Mouse (Mus musculus) urinary bladder, postnatal 36 days (tissue): ENCODE measurements around the gene Srek1ip1.

ENCODE experiments used
- DNase-seq, 2 experiments: peaks; one replicate each; pipeline ENCODE4 v3.0.0; 2022; ENCODE audit warnings: low spot score in 2 of 2, mixed read lengths in 1 of 2

Gene Srek1ip1

GRCm38 (mm10) chr13:104792184-104792583 is at the start of gene Srek1ip1:
Srek1ip1 (plus strand) TSS chr13:104792484.
- DNase-seq = no peak

GRCm38 (mm10) chr13:104742866-104743265 is 49.4 kb upstream of the Srek1ip1 start:
- no peak for DNase-seq

DNA sequence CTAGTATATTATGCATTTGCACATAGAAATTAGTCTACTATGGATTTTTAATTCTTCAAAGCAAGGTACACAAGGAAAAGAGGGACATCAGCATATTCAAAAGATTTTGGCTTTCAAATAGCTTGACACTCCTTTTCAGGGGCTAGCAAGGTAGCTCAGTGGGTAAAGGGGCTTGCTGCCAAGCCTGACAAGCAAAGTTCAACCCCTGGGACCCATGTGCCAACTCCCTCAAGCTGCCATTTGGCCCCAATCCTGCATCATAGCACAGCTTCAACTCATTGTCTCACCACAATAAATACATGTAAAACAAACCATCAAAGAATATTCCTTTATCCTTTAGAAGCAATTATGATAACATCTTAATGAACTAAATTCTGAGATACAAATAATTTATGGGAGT is 45.3 kb upstream of the Srek1ip1 start:
- no peak for DNase-seq

- no peak for DNase-seq
Measured at GRCm38 (mm10) chr13:104759381-104759780, 32.9 kb upstream of the Srek1ip1 start.

DNA sequence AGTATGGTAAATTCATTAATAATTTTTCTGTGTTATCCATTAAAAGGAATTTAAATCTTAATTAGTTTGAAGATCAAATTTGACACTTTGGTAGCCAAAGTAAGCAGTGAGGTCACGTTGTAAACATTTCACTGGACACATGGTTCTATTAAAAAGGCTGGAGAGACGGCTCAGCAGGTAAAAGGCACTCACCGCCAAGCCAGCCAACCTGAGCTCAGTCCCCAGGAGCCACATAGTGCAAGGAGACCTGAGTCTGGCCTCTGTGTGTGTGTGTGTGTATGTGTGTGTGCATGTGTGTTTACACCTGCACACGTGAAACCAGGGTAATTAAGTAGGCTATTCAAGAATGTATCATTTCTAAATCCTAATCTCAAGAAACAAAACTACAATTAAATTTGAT is 29.9 kb upstream of the Srek1ip1 start:
- DNase-seq = no peak

DNA sequence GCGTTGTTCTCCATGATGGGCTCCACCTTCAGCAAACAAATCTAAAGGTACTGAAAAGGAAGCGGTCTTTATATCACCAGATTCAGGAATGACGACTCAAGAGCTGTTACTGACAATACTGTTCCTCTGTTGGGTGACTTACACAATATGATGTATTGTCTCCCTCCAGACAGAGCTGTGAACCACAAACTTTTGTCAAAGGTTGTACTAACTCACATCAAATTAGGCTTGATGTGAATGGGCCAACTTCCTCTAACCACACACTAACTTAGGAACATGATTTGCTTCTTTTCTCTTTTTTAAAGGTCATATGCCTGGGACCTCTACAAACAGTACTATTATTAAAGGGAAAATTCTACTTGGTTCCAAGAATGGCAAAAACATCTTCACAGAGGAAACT is 29.1 kb upstream of the Srek1ip1 start:
- DNase-seq = no peak

- DNase-seq = no peak
Measured at GRCm38 (mm10) chr13:104779104-104779670, 13.1 kb upstream of the Srek1ip1 start.

DNA sequence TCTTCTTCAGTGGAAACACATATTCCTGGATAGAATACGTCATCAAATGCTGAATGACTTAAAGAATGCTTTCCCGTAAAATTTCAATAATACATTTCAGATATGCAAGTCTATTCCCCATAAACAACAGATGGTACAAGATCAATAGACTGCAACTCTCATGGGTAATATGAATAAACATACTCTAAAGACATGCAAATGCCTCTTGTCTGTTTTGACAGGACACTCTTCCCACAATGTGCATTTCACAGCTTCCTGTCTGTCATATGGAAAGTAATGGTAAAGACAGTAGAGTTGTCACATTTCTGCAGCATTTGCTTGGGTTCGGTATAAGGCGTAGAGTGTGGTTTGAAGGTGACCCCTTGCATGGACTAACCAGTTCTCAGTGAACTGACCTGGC is 5.0 kb upstream of the Srek1ip1 start:
- DNase-seq = no peak

- peak in 1 of 2 experiments; percentile 2 for DNase-seq
Measured at GRCm38 (mm10) chr13:104789663-104790062, 2.6 kb upstream of the Srek1ip1 start.

- DNase-seq = no peak
Measured at GRCm38 (mm10) chr13:104794421-104794820, 2.1 kb downstream of the Srek1ip1 start.

GRCm38 (mm10) chr13:104799067-104799466 is 6.8 kb downstream of the Srek1ip1 start:
- no peak for DNase-seq

- no peak for DNase-seq
Measured at GRCm38 (mm10) chr13:104799566-104800182, 7.4 kb downstream of the Srek1ip1 start.

DNA sequence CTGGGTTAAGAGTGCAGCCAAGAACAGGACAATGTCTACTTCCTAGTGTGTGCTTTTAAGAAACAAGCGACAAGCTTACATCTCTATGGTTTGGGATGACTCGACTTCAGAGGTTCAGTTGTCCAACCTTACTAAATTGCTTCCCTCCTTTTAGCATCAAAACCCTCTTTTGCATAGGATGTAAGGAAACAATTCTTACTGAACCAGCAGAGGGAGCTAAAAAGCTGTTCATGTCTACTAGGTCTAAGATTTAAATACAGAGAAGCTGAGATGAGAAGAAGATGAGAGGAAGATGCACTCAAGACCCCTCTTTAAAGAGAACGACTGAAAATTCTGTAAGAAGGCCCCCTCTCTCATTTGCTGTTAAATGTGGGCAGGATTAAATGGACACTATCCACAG is 13.4 kb downstream of the Srek1ip1 start:
- no peak for DNase-seq

DNA sequence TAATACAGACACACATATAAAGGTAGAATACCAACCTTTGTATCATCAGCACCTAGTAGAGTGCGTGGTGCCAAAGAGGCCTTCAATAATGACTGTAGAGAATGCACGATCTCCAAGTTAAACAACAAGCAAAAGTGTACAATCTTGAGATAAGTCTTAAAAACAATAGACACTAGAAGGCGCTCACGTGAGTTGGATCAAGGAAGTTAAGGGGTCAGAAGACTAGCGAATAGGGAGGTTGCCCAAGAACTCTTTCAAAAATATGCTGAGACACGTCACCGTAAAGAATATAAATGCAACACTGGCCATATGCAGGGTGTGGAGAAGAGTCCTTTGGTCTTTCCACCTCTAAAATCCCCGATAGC is 24.0 kb downstream of the Srek1ip1 start:
- DNase-seq = no peak

DNA sequence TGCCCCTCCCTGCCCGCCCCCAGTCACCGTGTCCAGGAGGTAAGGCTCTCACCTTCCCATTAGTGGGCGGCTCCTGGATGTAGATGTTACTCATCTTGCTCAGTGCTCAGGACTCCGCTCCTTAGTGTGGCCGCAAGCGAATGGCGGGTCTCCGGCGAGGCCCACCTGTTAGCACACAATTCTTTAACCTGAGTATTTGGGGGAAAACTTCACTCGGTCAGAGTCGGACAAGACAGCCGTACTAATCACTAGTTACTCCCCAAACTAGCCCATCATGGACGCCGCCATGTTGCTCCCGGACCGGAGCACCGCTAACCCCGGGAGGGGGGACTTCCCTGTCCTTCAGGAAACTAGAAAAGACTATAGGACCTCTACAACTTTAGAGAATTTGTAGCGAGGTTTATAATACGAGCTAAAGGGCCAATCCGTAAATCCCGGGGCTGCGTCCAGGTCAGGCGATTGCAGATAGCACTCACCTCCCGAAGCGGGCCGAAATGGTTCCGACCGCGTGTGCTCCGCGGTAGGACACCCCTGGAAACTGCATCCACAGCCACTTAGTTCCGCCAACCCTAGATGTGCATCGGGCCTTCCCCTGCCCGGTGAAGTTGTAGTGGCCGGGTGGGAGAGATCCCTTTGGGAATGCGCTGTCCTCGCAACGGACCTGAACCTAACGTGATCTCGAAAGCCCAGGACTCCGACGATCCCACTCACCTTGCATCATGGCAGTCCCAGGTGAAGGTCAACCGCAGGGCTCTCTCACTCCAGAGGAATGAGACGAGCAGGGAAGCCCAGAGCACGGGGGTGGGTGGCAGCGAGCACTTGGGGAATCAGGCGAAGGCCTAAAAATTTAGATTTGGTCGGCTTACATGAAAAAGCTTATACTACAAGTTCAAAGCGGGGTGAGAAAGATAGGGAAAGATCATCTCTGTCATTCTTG is 24.6 kb downstream of the Srek1ip1 start, which contains the start of gene Cwc27:
Gene Cwc27 (minus strand): TSS at position 508 of the 937 bp plus-strand sequence.
- DNase-seq = peak; percentile 76 to 80

DNA sequence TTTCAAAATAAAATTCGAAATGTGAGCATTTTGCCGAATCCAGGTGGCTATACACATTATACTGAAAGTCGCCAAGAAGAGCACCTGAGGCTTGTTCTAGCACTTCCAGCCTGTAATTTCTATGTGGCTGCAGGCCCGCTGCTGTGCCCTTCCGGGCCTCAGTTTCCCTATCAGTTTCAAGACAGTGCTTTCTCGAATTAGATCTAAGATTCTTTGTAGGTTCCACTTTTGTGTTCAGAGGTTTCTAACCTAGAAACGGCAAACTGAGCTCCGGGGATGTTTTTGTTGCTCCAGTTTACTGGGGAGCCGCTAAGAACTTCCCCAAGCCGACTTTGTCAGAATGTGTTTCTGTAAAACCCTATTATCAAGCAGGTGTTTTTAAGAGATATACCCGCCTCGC is 25.4 kb downstream of the Srek1ip1 start:
- no peak for DNase-seq

DNA sequence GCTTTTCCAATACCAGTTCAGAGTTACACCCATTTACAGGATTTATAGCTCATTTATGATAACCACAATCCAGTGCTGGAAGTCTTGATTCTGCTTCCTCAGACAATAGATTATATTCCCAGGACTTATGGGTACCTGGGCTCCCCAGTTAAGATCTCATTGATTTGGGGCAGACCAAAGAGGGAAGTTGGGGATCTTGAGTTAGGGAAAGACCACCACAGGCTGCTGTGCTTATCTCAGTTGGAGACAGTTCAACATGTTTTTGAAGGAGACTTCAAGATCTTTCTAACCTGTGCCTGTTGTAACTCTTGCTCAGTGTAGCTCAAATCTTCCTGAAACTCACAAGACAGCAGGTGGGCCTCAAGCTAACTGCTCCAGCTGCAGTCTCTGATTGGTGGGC is 28.9 kb downstream of the Srek1ip1 start:
- no peak for DNase-seq

DNA sequence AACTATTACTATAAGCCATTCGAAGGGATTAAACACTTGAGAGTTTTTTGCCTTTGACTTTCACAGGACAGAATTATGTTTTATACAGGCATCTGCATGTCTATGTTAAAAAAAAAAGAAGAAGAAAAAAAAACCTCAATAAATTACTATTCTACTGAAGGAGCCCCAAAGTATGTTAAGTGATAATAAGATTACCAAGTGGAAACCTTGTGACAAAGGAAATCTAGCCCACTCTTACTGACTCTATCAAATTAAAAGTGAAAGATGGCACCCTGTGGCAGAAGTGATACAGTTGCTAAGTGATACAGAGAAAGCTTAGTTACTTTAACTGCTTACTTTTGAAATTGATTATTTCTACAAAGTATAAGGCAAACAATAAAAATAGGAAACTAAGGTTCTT is 29.6 kb downstream of the Srek1ip1 start:
- DNase-seq = no peak

- DNase-seq = no peak
Measured at GRCm38 (mm10) chr13:104822411-104822838, 30.1 kb downstream of the Srek1ip1 start.

GRCm38 (mm10) chr13:104825470-104825869 is 33.2 kb downstream of the Srek1ip1 start:
- DNase-seq = no peak

GRCm38 (mm10) chr13:104832811-104833210 is 40.5 kb downstream of the Srek1ip1 start:
- DNase-seq = no peak

DNA sequence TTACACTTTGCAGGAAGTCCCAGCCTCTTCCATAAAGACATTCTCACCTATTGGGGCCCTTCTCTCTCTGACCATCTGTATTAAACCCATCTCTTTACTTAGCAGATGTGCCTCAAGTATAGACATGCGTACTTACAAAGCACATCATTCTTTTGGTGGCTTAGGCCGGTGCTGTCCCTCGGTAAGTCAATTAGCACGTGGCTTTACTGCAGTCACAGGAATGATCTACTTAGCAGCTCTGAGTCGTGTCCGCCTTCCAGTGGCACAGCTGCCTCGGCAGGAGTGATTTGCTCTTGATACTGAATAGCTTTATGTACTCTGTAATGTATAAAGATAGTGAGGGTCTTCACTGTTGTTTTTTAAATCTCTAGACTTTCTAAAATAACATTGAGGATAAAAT is 45.3 kb downstream of the Srek1ip1 start:
- no peak for DNase-seq

GRCm38 (mm10) chr13:104841937-104842336 is 49.7 kb downstream of the Srek1ip1 start:
- no peak for DNase-seq
